In the genomic region with DNA sequence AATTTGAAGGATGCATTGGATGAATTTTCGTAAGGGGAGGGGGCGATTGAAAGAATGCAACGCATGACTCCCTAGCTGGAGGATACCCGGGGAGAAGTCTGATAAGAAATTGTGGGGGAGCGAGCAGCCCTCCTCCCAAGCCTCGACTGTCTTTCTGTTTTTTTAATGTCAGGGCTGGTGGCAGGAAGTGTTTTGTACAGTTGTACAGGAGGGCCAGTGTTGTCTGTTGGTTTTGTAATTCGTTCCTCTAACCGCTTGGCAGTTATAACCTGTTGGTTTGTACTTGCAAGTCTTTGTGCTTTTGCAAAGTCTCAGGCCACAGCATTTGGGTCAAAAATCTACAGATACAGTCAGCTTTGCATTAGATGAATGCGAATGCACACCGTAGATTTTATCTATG, we compare ENCODE assay signal across 7 mouse cellular contexts. TPM values are rescaled to one million over a fixed set of nuclear protein-coding genes. Genes with fewer than 3 reads are reported as not detected.
A peak's percentile ranks its signal among the peaks of the same experiment; 100 is the strongest.
DNase-seq lines count a peak whose midpoint lies in the region; ATAC-seq and TF ChIP-seq lines count a peak whose summit lies in the region.

No protein-coding gene starts in this region.

- no peak for ATAC-seq in forebrain, embryonic 16.5 days
- no peak for ATAC-seq in liver, embryonic 16.5 days (ENCODE audit: low read depth)

- WGBS in forebrain, embryonic 16.5 days, result 19% methylated on average over 10 of the region's 10 CpGs
- 5% methylated on average over 10 of the region's 10 CpGs for WGBS in liver, embryonic 16.5 days (ENCODE audit: insufficient replicate concordance)

- H3K27me3 ChIP-seq in C2C12 (ENCODE audit: control insufficient read depth, insufficient read depth, insufficient read length), result no peaks in the 10 kb centered on the region
- H3K27me3 ChIP-seq in forebrain, embryonic 16.5 days (replicated peaks; ENCODE audit: control insufficient read depth, insufficient read depth, low read length), result no peaks in the 10 kb centered on the region
- peaks cover 3% of the 10 kb centered on the region; the same call in 1 of the 2 replicates for H3K27me3 ChIP-seq in liver, embryonic 16.5 days (ENCODE audit: control insufficient read depth, insufficient read depth, low read depth, low read length)

- peaks cover 56% of the 10 kb centered on the region for H3K79me2 ChIP-seq in C2C12 (ENCODE audit: control insufficient read depth, insufficient read depth)

- TF ChIP-seq CTCF in C2C12 (IDR thresholded peaks at IDR 0.05; ENCODE audit: control insufficient read depth, insufficient read depth, insufficient read length), result no peak

- H3K4me1 ChIP-seq in forebrain, embryonic 16.5 days (replicated peaks; ENCODE audit: control insufficient read depth, insufficient read depth, low read length), result peaks cover 23% of the 10 kb centered on the region
- peaks cover 13% of the 10 kb centered on the region for H3K4me1 ChIP-seq in liver, embryonic 16.5 days (ENCODE audit: control insufficient read depth, low read depth, low read length)

- DNase-seq in 416B (ENCODE audit: low read depth), result peak; percentile 77
- DNase-seq in thymus, postnatal 14 days, result peak; percentile 56
- DNase-seq in testis, postnatal 10 days (ENCODE audit: low spot score), result no peak
- no peak for DNase-seq in urinary bladder, postnatal 10 days (ENCODE audit: low spot score)

- peak overlapping the region; percentile 87 for H3K4me2 ChIP-seq in forebrain, embryonic 16.5 days (ENCODE audit: low read length)
- peak overlapping the region; percentile 96 for H3K4me2 ChIP-seq in liver, embryonic 16.5 days (ENCODE audit: low read depth, low read length)

- H3K9me3 ChIP-seq in forebrain, embryonic 16.5 days (ENCODE audit: control insufficient read depth, low read length), result no peaks in the 10 kb centered on the region
- H3K9me3 ChIP-seq in liver, embryonic 16.5 days (replicated peaks; ENCODE audit: control insufficient read depth, low read length), result no peaks in the 10 kb centered on the region

- peak overlapping the region; percentile 93; the same call in 1 of the 2 replicates for H3K27ac ChIP-seq in forebrain, embryonic 16.5 days (ENCODE audit: low read length)
- H3K27ac ChIP-seq in liver, embryonic 16.5 days (ENCODE audit: low read length), result no peak overlapping the region

- peak overlapping the region; percentile 79 for H3K9ac ChIP-seq in forebrain, embryonic 16.5 days (replicated peaks; ENCODE audit: low read depth, low read length)
- H3K9ac ChIP-seq in liver, embryonic 16.5 days (ENCODE audit: low read depth, low read length), result peak overlapping the region; percentile 70

- no peaks in the 10 kb centered on the region for H3K36me3 ChIP-seq in C2C12 (ENCODE audit: control insufficient read depth, insufficient read depth)
- no peaks in the 10 kb centered on the region for H3K36me3 ChIP-seq in forebrain, embryonic 16.5 days (ENCODE audit: control insufficient read depth, insufficient read depth)
- no peaks in the 10 kb centered on the region for H3K36me3 ChIP-seq in liver, embryonic 16.5 days (ENCODE audit: control insufficient read depth, insufficient read depth)

- H3K79me3 ChIP-seq in C2C12 (ENCODE audit: low read depth), result peaks cover 34% of the 10 kb centered on the region

- H3K4me3 ChIP-seq in C2C12 (ENCODE audit: insufficient read depth, poor library complexity, severe bottlenecking), result peak overlapping the region; percentile 80
- peak overlapping the region; percentile 71 for H3K4me3 ChIP-seq in forebrain, embryonic 16.5 days (replicated peaks; ENCODE audit: low read length)
- peak overlapping the region; percentile 78 for H3K4me3 ChIP-seq in liver, embryonic 16.5 days (ENCODE audit: low read depth, low read length)

- H3ac ChIP-seq in C2C12 (ENCODE audit: control insufficient read depth, insufficient read length, low read depth), result peak overlapping the region; percentile 72

TF ChIP-seq in C2C12, 6 proteins besides CTCF, POLR2A, EP300 and RAD21:
- TF ChIP-seq CEBPB (IDR thresholded peaks at IDR 0.05; ENCODE audit: low read depth), result no peak
- TF ChIP-seq MAX (IDR thresholded peaks at IDR 0.05), result no peak
- no peak for TF ChIP-seq USF1 (IDR thresholded peaks at IDR 0.05; ENCODE audit: low read depth)
- TF ChIP-seq MYOG (IDR thresholded peaks at IDR 0.05; ENCODE audit: control insufficient read depth, extremely low read depth, insufficient read length), result no peak
- TF ChIP-seq FOSL1 (IDR thresholded peaks at IDR 0.05; ENCODE audit: insufficient read depth, low read length, poor library complexity, severe bottlenecking), result no peak
- no peak for TF ChIP-seq MYOD1 (IDR thresholded peaks at IDR 0.05; ENCODE audit: control insufficient read depth, insufficient read length, low read depth)

RNA-seq across cellular contexts. Expression of gene Elovl5, which starts 1.0 kb away (rescaled TPM):
- 33.9 TPM for polyA plus RNA-seq in C2C12 (2012; fragmentation: generic; extraction: Trizol)
- 70.7 and 78.9 TPM in 2 replicates for polyA plus RNA-seq in forebrain, embryonic 16.5 days (2015; fragmentation: Nextera tagmentation; extraction: Ambion mirVana)
- polyA plus RNA-seq in liver, embryonic 16.5 days (2015; fragmentation: Nextera tagmentation; extraction: Ambion mirVana), result 19.1 and 19.2 TPM in 2 replicates

Comparison
In these comparisons a context has a peak if more than half of its experiments do, and no peak if none do; other contexts are left out.
1. DNase-seq: peak in 416B (single experiment) and thymus, postnatal 14 days (single experiment); none in testis, postnatal 10 days (single experiment) and urinary bladder, postnatal 10 days (single experiment).
2. Peak in every context shown above with its lines, with median percentiles within 50 percentile points of each other: H3K4me3 ChIP-seq.